Mouse (Mus musculus) heart, postnatal 0 days (tissue): ENCODE data around the gene Gmppa. TPM values are rescaled to one million over a fixed set of nuclear protein-coding genes. Genes with fewer than 3 reads are reported as not detected.

ENCODE experiments used
- ATAC-seq: fragments of 200-750 bp; cut with Nextera tagmentation; 2 replicates; pipeline ENCODE4 v1.8.0; 2017; ENCODE audit warnings: low read depth, moderate number of reproducible peaks, moderate library complexity; ENCODE audit not compliant: insufficient read depth
- DNase-seq: peaks from one replicate; pipeline ENCODE4 v3.0.0-alpha.2; 2016; ENCODE audit warnings: low spot score
- H3K27ac ChIP-seq: fragments of 300-500 bp; sonication (generic); 2 replicates; pipeline ENCODE4 v1.5.1; 2014; ENCODE audit warnings: low read depth, mild to moderate bottlenecking
- H3K27me3 ChIP-seq: fragments of 300-500 bp; sonication (generic); 2 replicates; pipeline ENCODE4 v1.6.1; 2014; ENCODE audit warnings: low read length, mixed read lengths; ENCODE audit not compliant: control insufficient read depth, insufficient read depth
- H3K36me3 ChIP-seq: fragments of 300-500 bp; sonication (generic); replicated peaks from 2 replicates; pipeline ENCODE4 v1.6.1; 2014; ENCODE audit warnings: low read length, mixed read lengths; ENCODE audit not compliant: control insufficient read depth, insufficient read depth
- H3K4me1 ChIP-seq: fragments of 300-500 bp; sonication (generic); 2 replicates; pipeline ENCODE4 v1.6.1; 2014; ENCODE audit warnings: antibody characterized with exemption; ENCODE audit not compliant: control insufficient read depth, insufficient read depth
- H3K4me2 ChIP-seq: fragments of 300-500 bp; sonication (generic); 2 replicates; pipeline ENCODE4 v1.6.1; 2014; ENCODE audit warnings: low read depth, mild to moderate bottlenecking, low read length, moderate library complexity
- H3K4me3 ChIP-seq: fragments of 300-500 bp; sonication (generic); 2 replicates; pipeline ENCODE4 v1.5.1; 2014; ENCODE audit warnings: low read depth, low read length
- H3K9ac ChIP-seq: fragments of 300-500 bp; sonication (generic); replicated peaks from 2 replicates; pipeline ENCODE4 v1.6.1; 2014; ENCODE audit warnings: low read depth, low read length, mixed read lengths
- H3K9me3 ChIP-seq: fragments of 300-500 bp; sonication (generic); replicated peaks from 2 replicates; pipeline ENCODE4 v1.6.1; 2016; ENCODE audit warnings: low read length; ENCODE audit not compliant: control insufficient read depth
- CTCF ChIP-seq: IDR thresholded peaks from 2 replicates; pipeline ENCODE4 v1.5.1; 2016; ENCODE audit warnings: antibody characterized with exemption, control low read depth, low read depth
- EP300 ChIP-seq: IDR thresholded peaks from 2 replicates; pipeline ENCODE4 v1.6.1; 2016; ENCODE audit warnings: antibody characterized with exemption, low read depth
- WGBS: fragments of 180-500 bp; shearing (Covaris S2); extraction: QIAGEN DNeasy Blood & Tissue Kit; methylation state at CpG from one replicate; pipeline ENCODE4 v1.1.7; 2014; 5-methylcytosine and 5-hydroxymethylcytosine counted together
- polyA plus RNA-seq: library from polyadenylated mRNA; unstranded; fragments of >200 nt; fragmentation: Nextera tagmentation; extraction: Ambion mirVana; gene quantifications from 2 replicates; pipeline ENCODE4 v1.2.1, GENCODE M21; 2015
- total RNA-seq: library from RNA; depleted of rRNA; stranded (reverse); fragments of >200 nt; gene quantifications from 2 replicates; pipeline ENCODE4 v1.2.3, GENCODE M21; 2014; ENCODE audit warnings: low replicate concordance

Gmppa gene
- total and polyA plus RNA-seq, 2 experiments from 2014 or later, result 47.4 to 85.2 TPM

GRCm38 (mm10) chr1:75480036-75480435, 44.3 kb downstream of the Gmppa start:
- H3K27me3 ChIP-seq, result peaks cover 57% of the 10 kb centered on the region
- H3K36me3 ChIP-seq, result peaks cover 10% of the 10 kb centered on the region
- H3K4me1 ChIP-seq, result peaks cover 7% of the 10 kb centered on the region; the same call in 1 of the 2 replicates
- H3K4me2 ChIP-seq, result peak overlapping the region; percentile 93
- no peaks in the 10 kb centered on the region for H3K9me3 ChIP-seq
- no peak for ATAC-seq
- no peak overlapping the region for H3K27ac ChIP-seq
- no peak overlapping the region for H3K9ac ChIP-seq
- TF ChIP-seq EP300 (no peak), CTCF (no peak)
- H3K4me3 ChIP-seq, result peak overlapping the region; percentile 76
- 24% methylated on average over 13 of the region's 13 CpGs for WGBS
- no peak for DNase-seq

DNA sequence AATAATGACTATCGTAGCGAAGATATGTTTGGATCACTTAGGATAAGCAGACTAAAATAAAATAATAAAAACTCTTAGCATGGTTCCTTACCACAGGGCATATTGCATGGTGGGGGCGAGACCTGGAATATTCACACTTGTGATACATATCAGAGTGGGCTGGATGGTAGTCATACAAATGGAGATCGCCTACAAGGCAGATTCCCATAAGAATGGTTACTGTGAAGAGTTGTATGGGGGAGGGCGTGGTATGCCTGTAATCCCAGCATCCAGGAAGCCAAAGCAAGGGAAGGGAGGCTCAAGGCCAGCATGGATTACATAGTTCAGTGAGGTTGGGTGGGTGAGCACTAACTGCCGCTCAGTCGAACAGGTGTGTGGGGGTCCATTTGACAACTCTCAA, 45.0 kb downstream of the Gmppa start:
- Histone ChIP-seq H3K36me3 (peaks cover 7% of the 10 kb centered on the region), H3K27ac (no peak overlapping the region), H3K9ac (no peak overlapping the region), H3K9me3 (no peaks in the 10 kb centered on the region), H3K27me3 (peaks cover 54% of the 10 kb centered on the region), H3K4me3 (no peak overlapping the region), H3K4me1 (peaks cover 7% of the 10 kb centered on the region; the same call in 1 of the 2 replicates), H3K4me2 (no peak overlapping the region)
- no peak for ATAC-seq
- no peak for DNase-seq
- 78% methylated on average over 7 of the region's 7 CpGs for WGBS
- TF ChIP-seq CTCF (no peak), EP300 (no peak)

- H3K4me1 ChIP-seq, result 0 out of 2 replicates have a peak, but pooled peaks cover 6% of the 10 kb centered on the region
- no peaks in the 10 kb centered on the region for H3K9me3 ChIP-seq
- WGBS, result 41% methylated on average over 24 of the region's 24 CpGs
- H3K9ac ChIP-seq, result no peak overlapping the region
- ATAC-seq (no peak), DNase-seq (no peak)
- H3K4me2 ChIP-seq, result no peak overlapping the region
- peaks cover 48% of the 10 kb centered on the region for H3K36me3 ChIP-seq
- peaks cover 52% of the 10 kb centered on the region for H3K27me3 ChIP-seq
- TF ChIP-seq CTCF (no peak), EP300 (no peak)
- no peak overlapping the region for H3K27ac ChIP-seq
- H3K4me3 ChIP-seq, result no peak overlapping the region
Measured at GRCm38 (mm10) chr1:75486561-75486960, 50.8 kb downstream of the Gmppa start.

DNA sequence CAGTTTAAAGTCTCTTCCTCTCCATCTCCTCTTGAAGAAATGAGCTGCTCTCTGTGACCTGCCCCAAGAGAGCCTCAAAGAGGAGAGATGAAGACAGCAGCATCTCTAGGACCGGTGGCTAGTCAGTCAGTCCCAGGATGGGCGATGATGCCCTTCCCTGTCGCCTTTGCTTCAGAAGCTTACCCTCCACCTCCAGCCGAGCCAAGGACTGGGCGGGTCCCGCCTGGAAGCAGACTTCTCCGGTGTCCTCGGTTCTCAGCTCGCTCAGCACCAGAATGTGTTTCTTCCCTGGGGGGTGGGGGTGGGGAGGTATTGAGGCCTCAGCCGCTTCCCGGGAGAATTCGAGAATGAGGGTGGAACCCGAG, 51.3 kb downstream of the Gmppa start:
- H3K9ac ChIP-seq, result no peak overlapping the region
- peaks cover 53% of the 10 kb centered on the region for H3K36me3 ChIP-seq
- H3K4me1 ChIP-seq, result 0 out of 2 replicates have a peak, but pooled peaks cover 6% of the 10 kb centered on the region
- TF ChIP-seq CTCF, result no peak
- TF ChIP-seq EP300, result no peak
- peak overlapping the region; percentile 59 for H3K4me2 ChIP-seq
- peak overlapping the region; percentile 40 for H3K4me3 ChIP-seq
- H3K27me3 ChIP-seq, result peaks cover 47% of the 10 kb centered on the region
- H3K27ac ChIP-seq, result no peak overlapping the region
- no peaks in the 10 kb centered on the region for H3K9me3 ChIP-seq
- no peak for ATAC-seq
- DNase-seq, result no peak
- 40% methylated on average over 13 of the region's 13 CpGs for WGBS

- 15% methylated on average over 62 of the region's 62 CpGs for WGBS
- Histone ChIP-seq H3K9ac (no peak overlapping the region), H3K27me3 (peaks cover 44% of the 10 kb centered on the region), H3K36me3 (peaks cover 59% of the 10 kb centered on the region), H3K4me1 (0 out of 2 replicates have a peak, but pooled peaks cover 6% of the 10 kb centered on the region), H3K4me3 (peak overlapping the region; percentile 40), H3K4me2 (peak overlapping the region; percentile 59), H3K9me3 (no peaks in the 10 kb centered on the region), H3K27ac (no peak overlapping the region)
- TF ChIP-seq CTCF, result no peak
- TF ChIP-seq EP300, result no peak
- peak; percentile 34 for DNase-seq
- peak; percentile 45 for ATAC-seq
Measured at GRCm38 (mm10) chr1:75487405-75488161, 51.9 kb downstream of the Gmppa start.
